Mouse (Mus musculus) C2C12 (cell line): ENCODE data around the gene Myo9a.

Experiments used
- CEBPB ChIP-seq: IDR thresholded peaks from one replicate; pipeline ENCODE4 v1.6.1; 2011; ENCODE audit warnings: low read depth, mild to moderate bottlenecking, control low read depth, moderate library complexity
- CTCF ChIP-seq: IDR thresholded peaks from one replicate; pipeline ENCODE4 v1.5.1; 2011; ENCODE audit not compliant: control insufficient read depth, insufficient read depth, insufficient read length
- MAX ChIP-seq: IDR thresholded peaks from one replicate; pipeline ENCODE4 v1.6.1; 2011; ENCODE audit warnings: mild to moderate bottlenecking, control low read depth
- MYOD1 ChIP-seq: IDR thresholded peaks from one replicate; pipeline ENCODE4 v1.6.1; 2011; ENCODE audit warnings: low read depth; ENCODE audit not compliant: control insufficient read depth, insufficient read length
- MYOG ChIP-seq: IDR thresholded peaks from one replicate; pipeline ENCODE4 v1.6.1; 2011; ENCODE audit not compliant: control insufficient read depth, insufficient read length; ENCODE audit errors: extremely low read depth
- USF1 ChIP-seq: IDR thresholded peaks from one replicate; pipeline ENCODE4 v1.6.1; 2011; ENCODE audit warnings: low read depth, mild to moderate bottlenecking, control low read depth, moderate library complexity

DNA sequence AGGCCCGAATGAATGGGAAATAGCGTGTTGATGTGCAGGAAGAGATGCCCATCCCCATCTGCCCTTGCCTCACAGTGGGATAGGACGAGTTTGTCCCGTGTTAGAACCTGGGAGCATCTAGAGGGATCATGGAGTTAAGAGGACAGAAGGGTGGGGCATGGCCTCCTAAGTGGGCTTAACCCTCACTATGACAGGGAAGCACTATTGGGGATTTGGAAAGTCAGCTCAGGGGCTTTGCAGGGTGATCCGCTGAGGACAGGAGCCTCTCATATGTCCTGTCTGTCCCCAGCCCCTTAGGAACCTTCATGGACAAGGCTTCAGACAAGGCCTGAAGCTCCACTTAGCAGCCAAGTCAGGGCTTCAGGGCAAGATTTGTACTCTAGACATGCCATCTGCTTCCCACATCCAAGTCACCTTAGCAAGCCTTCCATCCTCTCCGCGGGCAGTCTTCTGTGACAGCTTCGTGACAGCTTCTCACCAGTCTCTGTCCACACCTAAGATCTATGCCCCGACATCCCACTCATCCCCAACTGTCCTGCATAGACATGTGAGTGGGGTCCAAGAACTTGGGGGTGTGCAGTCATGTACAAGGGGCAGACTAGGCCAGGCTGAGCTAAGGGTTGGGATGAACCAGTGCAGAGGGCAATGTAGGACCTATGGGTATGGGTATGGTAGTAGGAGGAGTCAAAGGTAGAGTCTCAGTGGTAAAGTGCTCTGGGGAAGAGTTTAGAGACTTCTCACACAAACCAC is 200.5 kb downstream of the Myo9a start:
- TF ChIP-seq MAX = no peak
- no peak for TF ChIP-seq CTCF
- TF ChIP-seq USF1 = no peak
- no peak for TF ChIP-seq MYOD1
- no peak for TF ChIP-seq CEBPB
- no peak for TF ChIP-seq MYOG
